Mouse (Mus musculus) forebrain, embryonic 13.5 days (tissue): ENCODE results near the gene Rbm25. TPM values are rescaled to one million over a fixed set of nuclear protein-coding genes. Genes with fewer than 3 reads are reported as not detected.
"Not testable (repeated sequence)": the region's sequence is repeated elsewhere in the genome, so short reads cannot be mapped to it uniquely, and the experiment has no call there.

ENCODE experiments used
- ATAC-seq: fragments of 200-750 bp; cut with Nextera tagmentation; 2 replicates; pipeline ENCODE4 v1.8.0; 2017
- H3K27ac ChIP-seq: fragments of 300-500 bp; sonication (generic); 2 replicates; pipeline ENCODE4 v1.5.1; 2015; ENCODE audit warnings: inconsistent platforms, mild to moderate bottlenecking, moderate library complexity
- H3K27me3 ChIP-seq: fragments of 300-500 bp; sonication (generic); 2 replicates; pipeline ENCODE4 v1.6.1; 2015; ENCODE audit warnings: mild to moderate bottlenecking, inconsistent platforms
- H3K36me3 ChIP-seq: fragments of 300-500 bp; sonication (generic); 2 replicates; pipeline ENCODE4 v1.6.1; 2015; ENCODE audit warnings: mild to moderate bottlenecking, inconsistent platforms; ENCODE audit not compliant: poor library complexity, severe bottlenecking
- H3K4me1 ChIP-seq: fragments of 300-500 bp; sonication (generic); 2 replicates; pipeline ENCODE4 v1.6.1; 2015; ENCODE audit warnings: inconsistent platforms
- H3K4me2 ChIP-seq: fragments of 300-500 bp; sonication (generic); 2 replicates; pipeline ENCODE4 v1.6.1; 2015; ENCODE audit warnings: inconsistent platforms, mild to moderate bottlenecking, moderate library complexity
- H3K4me3 ChIP-seq: fragments of 300-500 bp; sonication (generic); 2 replicates; pipeline ENCODE4 v1.5.1; 2015; ENCODE audit warnings: mild to moderate bottlenecking, inconsistent platforms
- H3K9ac ChIP-seq: fragments of 300-500 bp; sonication (generic); 2 replicates; pipeline ENCODE4 v1.6.1; 2015; ENCODE audit warnings: mild to moderate bottlenecking, inconsistent platforms
- H3K9me3 ChIP-seq: fragments of 300-500 bp; sonication (generic); replicated peaks from 2 replicates; pipeline ENCODE4 v1.6.1; 2016; ENCODE audit warnings: inconsistent platforms
- WGBS: fragments of 180-500 bp; shearing (Covaris S2); methylation state at CpG from one replicate; pipeline ENCODE4 v1.1.7; 2015; 5-methylcytosine and 5-hydroxymethylcytosine counted together
- polyA plus RNA-seq: library from polyadenylated mRNA; unstranded; fragments of >200 nt; fragmentation: Nextera tagmentation; extraction: Ambion mirVana; gene quantifications from 2 replicates; pipeline ENCODE4 v1.2.1, GENCODE M21; 2015

The Rbm25 gene
- polyA plus RNA-seq, 1 experiment from 2014 or later, result 335 TPM

DNA sequence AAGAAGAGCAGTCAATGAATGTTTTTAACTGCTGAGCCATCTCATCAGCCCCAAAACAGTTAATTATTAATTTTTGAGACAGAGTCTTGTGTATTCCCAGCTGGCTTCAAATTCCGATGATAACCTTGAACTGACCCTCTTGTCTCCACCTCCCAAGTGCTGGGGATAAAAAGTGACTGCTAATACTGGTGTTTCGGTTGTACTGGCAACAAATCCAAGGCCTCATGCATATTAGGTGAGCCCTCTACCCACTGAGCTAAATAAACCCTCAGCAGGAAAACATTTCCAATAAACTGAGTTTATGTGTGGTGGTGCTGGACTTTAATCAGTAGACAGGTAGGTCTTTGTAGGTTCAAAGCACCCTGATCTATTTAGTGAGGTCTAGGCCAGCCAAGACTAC, 12.1 kb upstream of the Rbm25 start:
- no peak overlapping the region for H3K9ac ChIP-seq
- no peak overlapping the region for H3K4me3 ChIP-seq
- no peak overlapping the region for H3K27ac ChIP-seq
- H3K4me1 ChIP-seq, result no peaks in the 10 kb centered on the region
- no peaks in the 10 kb centered on the region for H3K9me3 ChIP-seq
- WGBS, result 74% methylated on average over 2 of the region's 2 CpGs
- no peak for ATAC-seq
- H3K36me3 ChIP-seq, result no peaks in the 10 kb centered on the region
- no peak overlapping the region for H3K4me2 ChIP-seq
- H3K27me3 ChIP-seq, result no peaks in the 10 kb centered on the region

DNA sequence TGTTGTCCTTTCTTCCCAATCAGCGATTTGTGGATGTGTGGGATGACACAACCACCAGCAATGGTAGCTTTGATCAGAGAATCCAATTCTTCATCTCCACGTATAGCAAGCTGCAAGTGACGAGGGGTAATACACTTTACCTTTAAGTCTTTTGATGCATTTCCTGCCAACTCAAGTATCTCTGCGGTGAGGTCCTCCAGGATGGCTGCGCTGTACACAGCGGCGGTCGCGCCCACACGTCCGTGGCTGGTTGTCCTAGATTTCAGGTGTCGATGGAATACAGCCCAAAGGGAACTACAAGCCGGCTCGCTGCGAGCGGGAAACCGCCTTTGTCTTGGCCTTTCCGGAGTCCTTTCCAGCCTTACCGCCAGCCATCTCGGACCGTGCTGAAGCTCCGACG, 10.3 kb upstream of the Rbm25 start:
- not testable (repeated sequence) for ATAC-seq, H3K9ac ChIP-seq, H3K27me3 ChIP-seq, H3K4me3 ChIP-seq, H3K9me3 ChIP-seq, H3K4me2 ChIP-seq, H3K27ac ChIP-seq, H3K4me1 ChIP-seq, H3K36me3 ChIP-seq
- WGBS, result 64% methylated on average over 23 of the region's 23 CpGs

GRCm38 (mm10) chr12:83622031-83622755, 8.8 kb upstream of the Rbm25 start:
- H3K4me2 ChIP-seq, result no peak overlapping the region
- no peaks in the 10 kb centered on the region for H3K9me3 ChIP-seq
- no peak for ATAC-seq
- no peak overlapping the region for H3K27ac ChIP-seq
- H3K4me1 ChIP-seq, result no peaks in the 10 kb centered on the region
- no peaks in the 10 kb centered on the region for H3K36me3 ChIP-seq
- WGBS, result 89% methylated on average over 6 of the region's 6 CpGs
- no peak overlapping the region for H3K4me3 ChIP-seq
- H3K27me3 ChIP-seq, result no peaks in the 10 kb centered on the region
- no peak overlapping the region for H3K9ac ChIP-seq

- Histone ChIP-seq H3K27me3 (no peaks in the 10 kb centered on the region), H3K9me3 (no peaks in the 10 kb centered on the region), H3K27ac (no peak overlapping the region), H3K36me3 (no peaks in the 10 kb centered on the region), H3K9ac (no peak overlapping the region), H3K4me2 (no peak overlapping the region), H3K4me1 (no peaks in the 10 kb centered on the region), H3K4me3 (no peak overlapping the region)
- WGBS, result 84% methylated on average over 1 of the region's 1 CpGs
- no peak for ATAC-seq
These were observed 6.7 kb upstream of the Rbm25 start for GRCm38 (mm10) chr12:83624321-83624720.

DNA sequence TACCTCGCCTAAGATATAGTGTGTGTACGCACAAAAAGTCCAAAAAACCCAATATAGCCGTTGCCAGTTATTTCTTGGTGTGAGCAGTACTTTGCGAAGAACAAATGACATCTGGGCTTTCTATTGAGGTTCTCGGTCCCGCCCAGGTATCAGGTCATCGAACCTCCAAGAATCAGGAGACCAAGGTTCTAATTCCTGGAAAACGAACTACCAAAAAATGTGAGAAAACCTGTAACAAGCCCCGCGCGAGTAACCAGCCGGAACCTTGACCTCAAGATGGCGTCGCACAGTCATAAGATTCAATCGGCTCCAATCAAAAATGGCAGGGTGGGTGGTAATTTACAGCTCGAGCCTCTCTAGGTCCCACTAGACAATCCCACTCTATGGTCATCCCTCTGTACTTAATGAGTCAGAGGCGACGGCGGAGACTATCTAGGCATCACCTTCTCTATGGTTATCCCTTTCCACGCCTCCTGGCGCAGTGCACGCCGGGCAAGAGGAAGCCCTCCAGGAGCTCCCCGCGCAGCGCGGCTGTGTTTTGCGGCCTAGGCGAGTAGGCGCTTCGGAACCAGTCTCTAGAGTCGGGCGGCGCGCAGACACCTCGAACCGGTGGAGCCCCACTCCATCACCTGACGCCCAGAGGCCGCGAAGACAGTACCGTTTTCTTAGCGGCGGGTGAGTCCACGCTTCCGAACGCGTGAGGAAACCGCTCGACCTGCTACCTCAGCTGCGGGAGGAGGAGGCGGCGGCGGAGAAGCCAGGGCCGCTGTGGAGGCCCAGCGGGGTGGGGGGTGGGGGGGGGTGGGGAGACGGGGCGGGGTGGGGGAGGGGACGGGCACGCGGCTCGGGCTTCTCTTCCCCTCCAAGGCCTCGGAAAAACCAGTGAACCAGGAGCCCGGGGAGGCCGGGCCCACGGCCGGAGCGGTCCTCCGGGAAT, 975 bp downstream of the Rbm25 start:
- ATAC-seq, result peak; percentile 100
- peaks cover 12% of the 10 kb centered on the region for H3K4me1 ChIP-seq
- under 1% methylated on average over 53 of the region's 68 CpGs for WGBS
- H3K4me3 ChIP-seq, result peak overlapping the region; percentile 97
- H3K4me2 ChIP-seq, result peak overlapping the region; percentile 69
- no peaks in the 10 kb centered on the region for H3K9me3 ChIP-seq
- peaks cover 18% of the 10 kb centered on the region for H3K36me3 ChIP-seq
- H3K27ac ChIP-seq, result peak overlapping the region; percentile 95
- H3K27me3 ChIP-seq, result no peaks in the 10 kb centered on the region
- H3K9ac ChIP-seq, result peak overlapping the region; percentile 98

GRCm38 (mm10) chr12:83632680-83633025, 1.6 kb downstream of the Rbm25 start:
- Histone ChIP-seq H3K9me3 (no peaks in the 10 kb centered on the region), H3K27me3 (no peaks in the 10 kb centered on the region), H3K27ac (peak overlapping the region; percentile 95), H3K4me2 (peak overlapping the region; percentile 69), H3K4me3 (peak overlapping the region; percentile 97), H3K36me3 (peaks cover 24% of the 10 kb centered on the region), H3K4me1 (peaks cover 12% of the 10 kb centered on the region), H3K9ac (peak overlapping the region; percentile 98)
- ATAC-seq, result peak; percentile 43
- under 1% methylated on average over 20 of the region's 20 CpGs for WGBS

DNA sequence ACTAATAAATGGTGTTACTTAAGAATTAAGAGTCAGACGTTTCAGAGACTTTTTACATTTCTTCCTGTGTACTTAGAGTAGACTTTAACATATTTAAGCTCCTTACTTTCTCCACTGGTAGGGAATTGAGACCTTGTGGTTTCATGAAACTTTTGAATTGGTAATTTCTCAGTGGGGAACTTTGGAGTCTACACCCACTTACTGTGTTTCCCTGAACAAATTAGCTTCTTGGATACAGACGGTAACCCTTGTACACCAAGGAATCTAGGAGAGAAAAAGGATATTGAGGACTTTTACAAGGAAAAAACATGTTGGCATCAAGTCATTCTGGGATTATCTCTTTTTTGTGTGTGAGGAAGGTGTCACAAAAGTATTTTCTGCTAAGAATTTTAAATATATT, 2.8 kb downstream of the Rbm25 start:
- peak overlapping the region; percentile 97 for H3K4me3 ChIP-seq
- H3K9ac ChIP-seq, result no peak overlapping the region
- ATAC-seq, result no peak
- H3K36me3 ChIP-seq, result peaks cover 27% of the 10 kb centered on the region
- peaks cover 12% of the 10 kb centered on the region for H3K4me1 ChIP-seq
- H3K4me2 ChIP-seq, result peak overlapping the region; percentile 69
- H3K9me3 ChIP-seq, result no peaks in the 10 kb centered on the region
- WGBS, result 45% methylated on average over 2 of the region's 2 CpGs
- H3K27me3 ChIP-seq, result no peaks in the 10 kb centered on the region
- no peak overlapping the region for H3K27ac ChIP-seq

- 95% methylated on average over 2 of the region's 2 CpGs for WGBS
- Histone ChIP-seq H3K36me3 (peaks cover 59% of the 10 kb centered on the region), H3K4me2 (no peak overlapping the region), H3K9ac (no peak overlapping the region), H3K27me3 (no peaks in the 10 kb centered on the region), H3K4me3 (no peak overlapping the region), H3K27ac (no peak overlapping the region), H3K4me1 (no peaks in the 10 kb centered on the region), H3K9me3 (no peaks in the 10 kb centered on the region)
- ATAC-seq, result no peak
These were observed 10.2 kb downstream of the Rbm25 start for GRCm38 (mm10) chr12:83641233-83641632.

DNA sequence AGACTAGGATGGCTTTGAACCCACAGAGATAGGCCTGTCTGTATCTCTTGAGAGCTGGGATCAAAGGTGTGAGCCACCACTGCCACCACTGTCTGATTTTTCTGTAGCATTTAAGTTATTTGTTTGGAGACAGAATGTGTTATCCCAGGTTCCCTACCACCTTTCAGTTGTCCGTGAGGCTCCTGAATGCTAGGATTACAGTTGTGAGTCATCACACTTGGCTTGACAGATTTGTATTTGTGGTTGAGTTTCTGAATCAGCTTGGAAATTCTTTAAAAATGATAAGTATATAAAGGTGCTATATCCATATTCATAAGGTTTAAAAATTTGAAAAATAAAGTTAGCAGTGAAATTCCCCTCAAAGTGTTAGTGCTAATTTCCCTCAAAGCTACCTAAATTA, 12.1 kb downstream of the Rbm25 start:
- 94% methylated on average over 1 of the region's 1 CpGs for WGBS
- Histone ChIP-seq H3K4me3 (no peak overlapping the region), H3K4me2 (no peak overlapping the region), H3K27ac (no peak overlapping the region), H3K9ac (no peak overlapping the region), H3K27me3 (no peaks in the 10 kb centered on the region), H3K9me3 (no peaks in the 10 kb centered on the region), H3K4me1 (no peaks in the 10 kb centered on the region), H3K36me3 (peaks cover 57% of the 10 kb centered on the region)
- no peak for ATAC-seq

DNA sequence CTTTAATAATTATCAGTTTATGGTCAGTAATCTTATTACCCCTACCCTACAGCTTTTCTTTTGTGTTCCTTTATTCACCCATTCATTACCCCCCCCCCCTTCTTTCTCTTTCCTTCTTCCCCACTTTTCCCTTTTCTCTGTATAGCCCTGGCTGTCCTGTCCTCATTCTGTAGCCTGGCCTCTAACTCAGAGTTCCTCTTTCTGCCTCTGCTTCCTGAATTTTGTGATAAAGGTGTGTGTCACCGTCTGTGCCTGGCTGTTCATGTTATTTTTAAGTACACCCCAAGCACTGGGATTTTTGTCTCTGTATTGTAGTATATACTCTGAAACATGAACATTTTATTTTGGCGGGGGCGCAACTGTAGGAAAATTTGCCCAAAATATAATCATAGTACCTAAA, 19.3 kb downstream of the Rbm25 start:
- Histone ChIP-seq H3K4me1 (no peaks in the 10 kb centered on the region), H3K4me3 (no peak overlapping the region), H3K36me3 (peaks cover 75% of the 10 kb centered on the region), H3K9ac (no peak overlapping the region), H3K9me3 (no peaks in the 10 kb centered on the region), H3K27me3 (no peaks in the 10 kb centered on the region), H3K27ac (no peak overlapping the region), H3K4me2 (no peak overlapping the region)
- WGBS, result 99% methylated on average over 3 of the region's 3 CpGs
- ATAC-seq, result no peak

DNA sequence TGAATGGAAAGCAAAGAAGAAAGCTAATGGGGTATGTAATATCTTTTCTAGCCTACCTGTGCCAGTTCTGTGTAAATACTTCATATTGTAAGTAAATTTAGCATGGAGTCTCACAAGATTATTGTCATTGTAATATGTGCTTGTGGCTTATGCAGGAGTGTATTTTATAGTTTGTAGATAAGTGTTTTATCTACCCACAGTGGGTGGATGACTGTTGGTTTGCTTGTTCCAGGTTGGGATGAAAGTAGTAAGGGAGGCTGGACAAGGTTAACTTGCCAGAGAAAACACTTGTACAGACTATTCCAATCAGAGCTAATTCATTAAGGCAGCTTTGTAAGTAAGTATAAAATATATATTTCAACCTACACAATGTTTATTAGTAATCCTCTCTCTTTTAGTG, 20.4 kb downstream of the Rbm25 start:
- Histone ChIP-seq H3K27me3 (no peaks in the 10 kb centered on the region), H3K4me2 (no peak overlapping the region), H3K36me3 (peaks cover 70% of the 10 kb centered on the region), H3K9me3 (no peaks in the 10 kb centered on the region), H3K27ac (no peak overlapping the region), H3K9ac (no peak overlapping the region), H3K4me3 (no peak overlapping the region), H3K4me1 (no peaks in the 10 kb centered on the region)
- no peak for ATAC-seq

GRCm38 (mm10) chr12:83685466-83685865, 54.4 kb downstream of the Rbm25 start:
- Histone ChIP-seq H3K4me1 (peaks cover 17% of the 10 kb centered on the region), H3K4me3 (no peak overlapping the region), H3K27me3 (no peaks in the 10 kb centered on the region), H3K4me2 (no peak overlapping the region), H3K9ac (no peak overlapping the region), H3K36me3 (peaks cover 21% of the 10 kb centered on the region), H3K9me3 (no peaks in the 10 kb centered on the region), H3K27ac (no peak overlapping the region)
- ATAC-seq, result no peak
- 92% methylated on average over 1 of the region's 1 CpGs for WGBS
